Mouse (Mus musculus) testis, adult 2 months (tissue): ENCODE measurements at regions not wholly inside any gene's neighbourhood (a gene's known extent, or its start where the extent isn't known, plus 50 kb on each side); places are given as distances from the start of the nearest gene placed in this dataset.

ENCODE experiments used
- CTCF ChIP-seq: fragments of 200-500 bp; IDR thresholded peaks from 2 replicates; pipeline ENCODE4 v1.5.1; 2012; ENCODE audit warnings: low read depth, mild to moderate bottlenecking, inconsistent platforms, low read length, moderate library complexity; ENCODE audit not compliant: control insufficient read depth, insufficient read depth, insufficient replicate concordance
- POLR2A ChIP-seq: fragments of 200-500 bp; IDR thresholded peaks from 2 replicates; pipeline ENCODE4 v1.6.1; 2012; ENCODE audit warnings: low read depth, mild to moderate bottlenecking, inconsistent platforms, low read length, moderate library complexity; ENCODE audit not compliant: control insufficient read depth

DNA sequence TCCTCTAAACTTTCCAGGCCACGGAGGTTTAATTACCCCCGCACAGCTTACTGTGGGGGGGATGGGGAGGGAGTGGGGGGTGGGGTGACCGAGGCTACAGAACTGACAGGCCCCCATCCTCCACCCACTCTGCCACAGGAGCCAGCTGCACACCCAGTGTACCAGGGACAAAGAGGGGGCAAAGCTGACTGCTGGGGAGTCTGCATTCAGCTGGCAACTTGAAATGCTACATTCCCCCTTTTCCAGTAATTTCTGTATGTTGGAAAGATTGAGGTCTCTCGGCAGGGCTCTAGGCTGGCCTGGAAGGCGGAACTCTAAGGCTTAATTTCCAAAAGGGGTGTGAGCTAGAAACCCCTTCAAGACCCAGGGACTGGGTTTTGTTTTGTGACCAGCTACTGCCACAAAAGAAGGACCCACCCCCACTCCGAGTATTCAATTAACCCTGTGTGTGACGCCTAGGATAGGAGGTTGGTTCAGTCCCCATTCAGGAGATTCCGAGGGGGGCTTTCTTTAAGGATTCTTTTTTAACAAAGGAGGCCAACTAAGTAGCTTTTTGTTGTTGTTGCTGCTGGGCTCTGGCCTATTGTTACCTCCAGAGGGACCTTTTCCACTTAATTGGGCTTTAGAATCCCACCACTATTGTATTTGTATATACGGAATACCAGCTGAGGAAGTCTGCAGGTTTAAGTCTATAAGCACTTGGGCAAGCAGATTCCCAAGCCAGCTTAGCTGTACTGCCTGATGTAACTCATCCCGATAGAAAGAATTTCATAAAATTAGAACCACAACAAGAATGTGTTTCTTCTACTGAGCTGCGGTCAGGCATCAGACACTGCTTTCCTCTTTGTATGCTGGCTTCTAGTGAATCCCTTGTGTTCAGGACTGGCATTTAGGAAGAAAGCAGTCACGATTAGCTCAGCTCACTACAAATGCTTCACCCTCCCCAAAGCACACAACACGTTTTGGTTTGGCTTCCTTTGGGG is 191.2 kb downstream of the Sox11 start:
- TF ChIP-seq CTCF (no peak), POLR2A (no peak)
